30 mouse cellular contexts compared by ENCODE assay signal in genomic region chr4:91524367-91524766, GRCm38 (mm10).
"Had no signal": no experiment of that assay in that cellular context is flagged by ENCODE, and none has a peak within 500 bp of the region (broad histone marks: within the 10 kb centered on the region; RNA-seq: fewer than 3 reads in every experiment).

No protein-coding gene starts in this region.

- H3K27me3 ChIP-seq: heart, embryonic 12.5 days; heart, embryonic 13.5 days; heart, embryonic 15.5 days; hindbrain, embryonic 12.5 days; hindbrain, embryonic 13.5 days; hindbrain, embryonic 15.5 days; intestine, embryonic 15.5 days; kidney, embryonic 15.5 days had no signal

- DNase-seq: heart, postnatal 10 days; heart, postnatal 14 days; heart, postnatal 36 days; heart, postnatal 4 days; kidney, adult 11 months; kidney, adult 18-20 months; kidney, adult 2 months; kidney, adult 8-10 months; kidney, adult 9 months; kidney, postnatal 10 days; kidney, postnatal 14 days; kidney, postnatal 25 days; kidney, postnatal 36 days; kidney, postnatal 4 days; layer of hippocampus, adult 9-11 months; layer of hippocampus, postnatal 36 days had no signal

- H3K9me3 ChIP-seq: heart, embryonic 12.5 days; heart, embryonic 13.5 days; heart, embryonic 15.5 days; hindbrain, embryonic 10.5 days; hindbrain, embryonic 12.5 days; hindbrain, embryonic 13.5 days; hindbrain, embryonic 15.5 days; intestine, embryonic 15.5 days; kidney, embryonic 15.5 days had no signal

- H3K4me1 ChIP-seq: heart, embryonic 12.5 days; heart, embryonic 13.5 days; heart, embryonic 15.5 days; hindbrain, embryonic 10.5 days; hindbrain, embryonic 12.5 days; hindbrain, embryonic 13.5 days; hindbrain, embryonic 15.5 days; intestine, embryonic 15.5 days; kidney, embryonic 15.5 days had no signal

- H3K36me3 ChIP-seq: heart, embryonic 12.5 days; heart, embryonic 13.5 days; heart, embryonic 15.5 days; hindbrain, embryonic 10.5 days; hindbrain, embryonic 12.5 days; hindbrain, embryonic 13.5 days; hindbrain, embryonic 15.5 days; intestine, embryonic 15.5 days; kidney, embryonic 15.5 days had no signal

- H3K27ac ChIP-seq: heart, embryonic 13.5 days; heart, embryonic 15.5 days; hindbrain, embryonic 10.5 days; hindbrain, embryonic 12.5 days; hindbrain, embryonic 13.5 days; hindbrain, embryonic 14.5 days; hindbrain, embryonic 15.5 days; hindbrain, postnatal 0 days; intestine, embryonic 15.5 days; kidney, embryonic 15.5 days; kidney, postnatal 0 days; layer of hippocampus, adult 2 months; left cerebral cortex, adult 2 months had no signal

- H3K4me3 ChIP-seq: heart, embryonic 12.5 days; heart, embryonic 13.5 days; heart, embryonic 15.5 days; hindbrain, embryonic 10.5 days; hindbrain, embryonic 12.5 days; hindbrain, embryonic 13.5 days; hindbrain, embryonic 15.5 days; intestine, embryonic 15.5 days; kidney, embryonic 15.5 days; layer of hippocampus, adult 2 months; left cerebral cortex, adult 2 months had no signal

- H3K9ac ChIP-seq: heart, embryonic 12.5 days; heart, embryonic 13.5 days; heart, embryonic 15.5 days; hindbrain, embryonic 12.5 days; hindbrain, embryonic 13.5 days; hindbrain, embryonic 14.5 days; hindbrain, embryonic 15.5 days; intestine, embryonic 15.5 days; kidney, embryonic 15.5 days had no signal
